Mouse (Mus musculus) hindbrain, embryonic 16.5 days (tissue): ENCODE measurements at regions not wholly inside any gene's neighbourhood (a gene's known extent, or its start where the extent isn't known, plus 50 kb on each side); places are given as distances from the start of the nearest gene placed in this dataset.

Experiments used
- ATAC-seq: fragments of 200-750 bp; cut with Nextera tagmentation; 2 replicates; pipeline ENCODE4 v1.8.0; 2017; ENCODE audit warnings: moderate TSS enrichment, moderate library complexity
- H3K27ac ChIP-seq: fragments of 300-500 bp; sonication (generic); 2 replicates; pipeline ENCODE4 v1.5.1; 2014; ENCODE audit warnings: low read depth, mild to moderate bottlenecking, control low read depth, low read length, moderate library complexity
- H3K27me3 ChIP-seq: fragments of 300-500 bp; sonication (generic); replicated peaks from 2 replicates; pipeline ENCODE4 v1.6.1; 2014; ENCODE audit warnings: low read length; ENCODE audit not compliant: control insufficient read depth, insufficient read depth
- H3K36me3 ChIP-seq: fragments of 300-500 bp; sonication (generic); 2 replicates; pipeline ENCODE4 v1.6.1; 2014; ENCODE audit warnings: mild to moderate bottlenecking, low read length, moderate library complexity, mixed read lengths; ENCODE audit not compliant: control insufficient read depth, insufficient read depth
- H3K4me1 ChIP-seq: fragments of 300-500 bp; sonication (generic); 2 replicates; pipeline ENCODE4 v1.6.1; 2014; ENCODE audit warnings: low read depth, low read length; ENCODE audit not compliant: control insufficient read depth, insufficient read depth
- H3K4me2 ChIP-seq: fragments of 300-500 bp; sonication (generic); 2 replicates; pipeline ENCODE4 v1.6.1; 2014; ENCODE audit warnings: mild to moderate bottlenecking, low read length, control low read depth, moderate library complexity
- H3K4me3 ChIP-seq: fragments of 300-500 bp; sonication (generic); 2 replicates; pipeline ENCODE4 v1.5.1; 2014; ENCODE audit warnings: mild to moderate bottlenecking, low read length, control low read depth, moderate library complexity
- H3K9ac ChIP-seq: fragments of 300-500 bp; sonication (generic); 2 replicates; pipeline ENCODE4 v1.6.1; 2014; ENCODE audit warnings: low read depth, mild to moderate bottlenecking, control low read depth, low read length, moderate library complexity
- H3K9me3 ChIP-seq: fragments of 300-500 bp; sonication (generic); 2 replicates; pipeline ENCODE4 v1.6.1; 2014; ENCODE audit warnings: mild to moderate bottlenecking, low read length, moderate library complexity; ENCODE audit not compliant: control insufficient read depth
- WGBS: fragments of 180-500 bp; shearing (Covaris S2); extraction: QIAGEN DNeasy Blood & Tissue Kit; methylation state at CpG from one replicate; pipeline ENCODE4 v1.1.7; 2014; 5-methylcytosine and 5-hydroxymethylcytosine counted together

DNA sequence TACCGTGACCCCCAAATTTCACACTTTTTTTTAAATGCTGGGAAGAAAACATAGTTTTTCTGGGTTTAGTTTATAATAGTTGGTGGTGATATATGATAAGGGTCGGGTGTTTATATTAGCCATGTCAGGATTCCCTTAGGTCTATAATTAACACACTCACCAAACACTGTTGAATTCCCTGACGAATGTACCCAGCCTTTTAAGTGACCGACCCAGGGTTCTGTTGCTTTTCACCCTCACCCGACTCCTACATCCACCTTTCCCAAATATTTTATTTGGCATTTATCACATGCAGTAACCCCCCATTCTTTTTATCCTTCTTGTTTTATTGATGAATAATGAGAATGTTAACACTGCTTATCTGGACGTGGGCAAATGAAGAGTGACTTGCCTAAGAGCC, 389.1 kb upstream of the Fam241a start:
- no peak for ATAC-seq
- no peak overlapping the region for H3K4me3 ChIP-seq
- H3K27ac ChIP-seq: no peak overlapping the region
- H3K36me3 ChIP-seq: no peaks in the 10 kb centered on the region
- H3K27me3 ChIP-seq: no peaks in the 10 kb centered on the region
- 88% methylated on average over 6 of the region's 6 CpGs for WGBS
- H3K9ac ChIP-seq: no peak overlapping the region
- H3K4me2 ChIP-seq: no peak overlapping the region
- H3K9me3 ChIP-seq: no peaks in the 10 kb centered on the region
- no peaks in the 10 kb centered on the region for H3K4me1 ChIP-seq

DNA sequence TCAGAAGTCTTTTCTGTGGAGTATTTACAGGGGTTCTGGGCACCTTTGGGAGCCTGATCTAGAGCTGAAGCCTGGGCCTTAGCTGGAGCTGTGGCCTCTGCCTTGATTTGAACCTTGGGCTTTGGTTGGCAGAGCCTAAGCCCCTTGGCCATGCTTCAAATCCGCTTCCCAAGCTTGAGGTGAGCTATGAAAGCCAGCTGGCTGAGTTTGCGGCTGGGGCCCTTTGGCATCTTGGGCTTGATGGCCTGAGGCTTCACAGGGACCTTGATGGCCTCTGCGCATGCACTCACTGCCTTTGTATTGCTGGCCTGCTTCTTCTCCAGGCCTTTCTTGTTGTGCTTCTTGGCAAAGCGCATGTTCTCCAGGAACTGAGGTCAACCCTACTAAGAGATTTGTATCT, 384.5 kb upstream of the Fam241a start:
- Histone ChIP-seq H3K9me3 (no peaks in the 10 kb centered on the region), H3K9ac (no peak overlapping the region), H3K4me1 (no peaks in the 10 kb centered on the region), H3K36me3 (no peaks in the 10 kb centered on the region), H3K27me3 (no peaks in the 10 kb centered on the region), H3K4me2 (no peak overlapping the region), H3K4me3 (no peak overlapping the region), H3K27ac (no peak overlapping the region)
- 98% methylated on average over 4 of the region's 4 CpGs for WGBS
- no peak for ATAC-seq

DNA sequence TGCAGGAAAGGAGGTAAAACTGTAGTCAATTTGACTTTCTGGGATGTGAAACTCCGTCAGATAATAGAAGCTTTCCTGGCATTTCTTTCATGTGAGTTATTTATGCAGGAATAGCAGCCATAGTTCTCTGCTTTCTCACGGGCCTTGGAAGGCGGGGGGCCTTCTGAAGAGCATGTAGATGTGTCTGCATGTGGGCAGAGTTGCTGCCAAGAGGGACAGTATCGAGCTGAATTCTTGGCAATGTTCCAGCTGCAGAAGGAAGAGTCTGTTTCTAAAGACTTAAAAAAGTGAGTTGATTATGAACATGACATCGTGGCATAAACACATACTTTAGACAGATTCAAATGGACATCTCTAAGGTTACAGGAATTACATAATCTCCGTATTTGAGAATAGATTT, 374.5 kb upstream of the Fam241a start:
- 35% methylated on average over 6 of the region's 6 CpGs for WGBS
- ATAC-seq: 0 out of 2 replicates have a peak, but pooled peaks have one; percentile 30
- no peak overlapping the region for H3K27ac ChIP-seq

DNA sequence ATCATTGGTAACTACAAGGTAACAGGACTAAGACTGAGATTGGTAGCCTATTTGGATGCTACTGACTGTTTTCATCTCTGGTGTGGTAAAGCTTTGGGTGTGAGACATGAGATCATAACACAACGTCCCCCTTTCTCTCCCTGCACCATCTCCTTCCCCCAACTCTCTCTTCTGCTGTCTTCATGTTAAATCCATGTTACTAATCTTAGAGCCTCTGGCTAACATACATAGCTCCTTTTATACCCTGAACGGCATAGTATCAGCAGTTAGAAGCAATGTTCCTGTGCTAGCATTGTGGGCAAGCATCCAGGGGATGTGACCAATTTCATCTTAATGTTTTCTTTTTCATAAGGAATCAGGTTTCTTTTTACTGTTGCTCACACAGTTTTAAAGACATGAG, 365.1 kb upstream of the Fam241a start:
- Histone ChIP-seq H3K36me3 (no peaks in the 10 kb centered on the region), H3K4me2 (no peak overlapping the region), H3K9me3 (no peaks in the 10 kb centered on the region), H3K9ac (no peak overlapping the region), H3K4me3 (no peak overlapping the region), H3K27ac (no peak overlapping the region), H3K4me1 (no peaks in the 10 kb centered on the region), H3K27me3 (no peaks in the 10 kb centered on the region)
- no peak for ATAC-seq
- WGBS: 93% methylated on average over 2 of the region's 2 CpGs

More for the DNA sequence above, 374.5 kb upstream of the Fam241a start:
- no peaks in the 10 kb centered on the region for H3K36me3 ChIP-seq
- H3K27me3 ChIP-seq: no peaks in the 10 kb centered on the region
- no peaks in the 10 kb centered on the region for H3K4me1 ChIP-seq
- H3K9ac ChIP-seq: no peak overlapping the region
- H3K9me3 ChIP-seq: no peaks in the 10 kb centered on the region
- no peak overlapping the region for H3K4me2 ChIP-seq
- H3K4me3 ChIP-seq: no peak overlapping the region

DNA sequence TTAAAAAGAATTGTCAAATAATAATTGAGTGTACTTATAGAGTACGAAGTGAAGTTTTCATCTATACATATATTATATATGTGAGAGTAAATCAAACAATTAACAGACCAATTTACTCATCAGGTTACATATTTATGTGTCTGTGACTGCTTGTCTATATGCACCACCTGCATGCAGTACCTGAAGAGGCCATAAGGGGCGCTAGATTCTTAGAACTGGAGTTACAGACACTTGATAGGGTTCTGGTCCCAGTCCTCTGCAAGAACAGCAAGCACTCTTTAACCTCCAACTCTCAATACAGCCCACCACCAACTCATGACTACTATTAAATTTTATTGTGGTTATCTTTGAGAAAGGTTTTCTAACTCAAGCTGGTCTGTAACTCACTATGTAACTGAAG, 351.7 kb upstream of the Fam241a start:
- no peak overlapping the region for H3K27ac ChIP-seq
- no peaks in the 10 kb centered on the region for H3K27me3 ChIP-seq
- H3K36me3 ChIP-seq: no peaks in the 10 kb centered on the region
- WGBS: 75% methylated on average over 2 of the region's 2 CpGs
- H3K4me2 ChIP-seq: no peak overlapping the region
- H3K4me1 ChIP-seq: no peaks in the 10 kb centered on the region
- no peak overlapping the region for H3K9ac ChIP-seq
- no peaks in the 10 kb centered on the region; the same call in 1 of the 2 replicates for H3K9me3 ChIP-seq
- H3K4me3 ChIP-seq: no peak overlapping the region
- ATAC-seq: no peak

DNA sequence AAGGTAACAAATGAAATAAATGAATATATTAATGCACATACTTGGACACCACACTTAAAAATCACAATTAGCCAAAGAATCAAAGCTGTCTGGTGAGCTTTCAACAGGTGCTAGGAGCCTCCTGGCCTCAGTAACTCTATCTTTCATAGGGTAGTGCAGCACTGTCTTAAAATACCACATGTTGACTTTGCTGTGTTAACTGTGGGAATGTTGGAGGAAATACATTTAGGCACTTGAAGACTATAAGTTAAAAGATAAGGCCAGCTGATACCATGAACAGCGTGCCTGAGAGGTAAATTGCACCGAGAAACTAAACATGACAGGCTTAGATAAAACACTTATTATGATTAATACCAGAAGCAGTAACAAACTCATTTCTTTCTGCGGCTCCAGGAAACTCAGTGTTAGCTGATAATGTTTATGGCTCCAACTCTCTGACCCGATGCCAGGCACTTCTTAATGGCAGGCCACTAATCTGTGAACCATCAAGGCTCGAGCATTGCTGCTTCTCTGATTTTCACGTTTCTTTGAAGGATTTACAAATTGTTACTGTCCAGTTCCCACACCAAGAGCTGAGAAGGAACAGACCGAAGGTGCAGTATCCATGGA, 343.8 kb upstream of the Fam241a start:
- Histone ChIP-seq H3K9ac (no peak overlapping the region), H3K4me2 (no peak overlapping the region), H3K4me3 (no peak overlapping the region), H3K27ac (no peak overlapping the region), H3K4me1 (no peaks in the 10 kb centered on the region), H3K27me3 (no peaks in the 10 kb centered on the region), H3K36me3 (no peaks in the 10 kb centered on the region), H3K9me3 (no peaks in the 10 kb centered on the region)
- no peak for ATAC-seq
- WGBS: 93% methylated on average over 7 of the region's 7 CpGs

DNA sequence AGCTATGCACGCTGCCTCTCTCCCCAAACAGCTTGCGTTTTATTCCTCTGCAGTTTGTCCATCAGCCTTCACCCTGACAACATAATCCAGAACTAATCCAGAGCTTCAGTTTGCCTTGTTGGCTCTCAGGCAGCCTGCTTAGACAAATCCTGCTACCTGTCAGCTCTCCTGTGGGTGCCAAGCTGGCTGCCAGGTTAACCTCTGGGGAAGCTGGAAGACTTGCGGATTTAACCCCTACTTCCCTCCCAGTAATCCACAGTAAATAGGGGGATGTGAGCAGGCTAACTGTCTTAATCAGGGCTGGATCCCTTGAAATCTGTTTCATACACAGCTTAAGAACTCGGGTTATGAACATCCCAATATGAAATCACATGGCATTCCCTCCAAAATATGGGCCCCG, 334.3 kb upstream of the Fam241a start:
- no peak overlapping the region for H3K4me3 ChIP-seq
- no peaks in the 10 kb centered on the region for H3K9me3 ChIP-seq
- H3K27ac ChIP-seq: no peak overlapping the region
- no peaks in the 10 kb centered on the region for H3K4me1 ChIP-seq
- no peak for ATAC-seq
- WGBS: 75% methylated on average over 5 of the region's 5 CpGs
- no peaks in the 10 kb centered on the region for H3K27me3 ChIP-seq
- H3K4me2 ChIP-seq: no peak overlapping the region
- no peaks in the 10 kb centered on the region for H3K36me3 ChIP-seq
- H3K9ac ChIP-seq: no peak overlapping the region

DNA sequence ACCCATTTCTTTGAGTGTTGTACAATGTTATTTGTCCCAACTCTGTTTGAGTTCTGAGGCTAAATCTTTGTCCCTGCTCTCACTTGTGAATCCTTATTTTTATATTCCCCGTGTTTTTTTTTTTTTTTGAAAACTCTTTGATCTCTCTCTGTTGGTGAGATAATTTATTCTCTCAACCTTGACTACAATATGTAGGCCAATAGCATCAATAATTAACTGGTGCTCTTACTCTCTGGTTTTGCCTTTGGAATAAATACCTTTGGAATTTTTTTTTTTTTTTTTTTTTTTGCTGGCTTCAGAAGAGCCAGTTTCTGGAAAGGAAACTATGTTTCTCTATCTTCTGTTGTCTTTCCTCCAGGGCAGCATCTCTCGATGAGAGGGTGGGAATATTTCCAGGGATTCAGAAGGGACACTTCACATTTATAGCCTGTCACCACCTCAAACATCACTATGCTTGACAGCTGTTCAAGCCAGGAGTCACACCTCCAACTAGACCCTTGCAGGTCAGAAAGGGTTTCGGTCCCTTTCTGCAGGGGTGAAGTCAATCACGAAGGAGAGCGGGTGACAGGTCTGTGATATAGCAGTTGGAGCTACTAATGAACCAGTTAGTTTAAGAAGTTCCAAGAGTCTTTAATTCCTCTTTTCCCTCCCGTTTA, 330.9 kb upstream of the Fam241a start:
- Histone ChIP-seq H3K36me3 (no peaks in the 10 kb centered on the region), H3K4me3 (no peak overlapping the region), H3K27me3 (no peaks in the 10 kb centered on the region), H3K9ac (no peak overlapping the region), H3K9me3 (no peaks in the 10 kb centered on the region), H3K4me2 (no peak overlapping the region), H3K27ac (no peak overlapping the region), H3K4me1 (peaks cover 3% of the 10 kb centered on the region; the same call in 1 of the 2 replicates)
- WGBS: 69% methylated on average over 6 of the region's 6 CpGs
- no peak for ATAC-seq

DNA sequence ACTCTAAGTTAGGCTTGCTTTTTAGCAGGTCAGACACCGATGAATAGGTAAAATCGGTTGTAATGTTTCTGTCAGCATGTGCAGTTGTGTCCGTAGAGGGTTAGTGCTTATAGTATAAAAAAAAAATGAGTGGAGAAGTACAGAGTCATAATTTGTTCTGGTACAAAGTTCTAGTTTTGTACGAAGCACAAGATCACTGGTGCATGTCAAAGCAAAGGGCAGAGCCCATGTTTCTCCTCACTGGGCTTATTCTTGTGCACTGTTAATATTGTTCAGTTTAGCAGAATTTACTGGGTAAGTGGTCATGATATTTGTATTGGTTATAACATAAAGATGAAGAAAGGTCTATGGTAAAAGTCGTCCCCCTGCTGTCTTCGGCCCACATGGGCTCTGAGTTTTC, 330.4 kb upstream of the Fam241a start:
- no peaks in the 10 kb centered on the region for H3K27me3 ChIP-seq
- H3K4me2 ChIP-seq: no peak overlapping the region
- no peak overlapping the region for H3K27ac ChIP-seq
- H3K9ac ChIP-seq: no peak overlapping the region
- H3K4me1 ChIP-seq: peaks cover 3% of the 10 kb centered on the region; the same call in 1 of the 2 replicates
- no peaks in the 10 kb centered on the region for H3K36me3 ChIP-seq
- no peak for ATAC-seq
- H3K4me3 ChIP-seq: no peak overlapping the region
- 83% methylated on average over 6 of the region's 6 CpGs for WGBS
- no peaks in the 10 kb centered on the region for H3K9me3 ChIP-seq
